Mouse (Mus musculus): ENCODE measurements around the gene Fbxl15. TPM values are rescaled to one million over a fixed set of nuclear protein-coding genes. Genes with fewer than 3 reads are reported as not detected.

The Fbxl15 gene
- polyA plus RNA-seq, 1 experiment, result 1.1 TPM

DNA sequence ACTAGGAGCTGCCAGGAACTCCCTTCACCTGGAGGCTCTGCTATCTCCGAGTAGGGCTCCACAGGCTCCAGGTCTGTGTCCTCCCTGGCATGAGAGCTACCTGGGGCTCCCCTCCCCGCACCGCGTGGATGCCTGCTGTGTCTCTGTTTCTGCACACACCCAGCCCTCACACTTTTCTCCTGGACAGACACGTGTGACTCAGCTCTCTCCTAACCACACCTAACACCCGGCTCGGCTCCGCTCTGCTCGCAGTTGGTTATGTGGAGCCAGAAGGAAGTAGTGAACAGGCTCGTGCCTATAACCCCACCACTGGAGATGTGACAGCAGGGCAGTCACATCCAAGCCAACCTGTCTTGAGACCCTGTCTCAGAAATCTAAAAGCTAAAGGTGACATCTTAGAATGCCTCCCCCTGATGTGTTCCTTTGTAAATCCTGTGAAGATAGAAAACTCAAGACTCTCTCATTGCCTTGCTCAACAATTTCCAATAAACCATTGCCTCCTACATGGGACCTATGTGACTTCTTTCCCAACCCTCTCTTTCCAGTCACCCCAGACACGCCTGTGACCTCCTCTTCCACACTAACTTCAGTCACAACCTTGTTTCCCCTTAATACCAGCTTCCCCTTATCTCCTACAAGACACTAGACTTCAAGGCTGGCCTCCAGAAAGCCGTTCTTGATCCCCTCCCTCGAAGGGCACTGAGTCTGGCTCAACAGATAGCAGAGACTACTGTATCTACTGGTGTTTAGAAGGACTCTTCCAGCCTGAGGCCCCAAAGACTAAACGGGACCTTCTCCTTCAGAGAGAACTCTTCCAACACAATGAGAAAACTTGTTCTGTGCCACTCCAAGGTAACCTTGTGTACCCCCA is 12.9 kb upstream of the Fbxl15 start:
- no peak overlapping the region for H3K4me3 ChIP-seq (ENCODE audit: low read depth, low read length)
- H3K27me3 ChIP-seq (ENCODE audit: control insufficient read depth, insufficient read depth, low read length, poor library complexity, severe bottlenecking), result peaks cover 9% of the 10 kb centered on the region
- H3K36me3 ChIP-seq (ENCODE audit: control insufficient read depth, insufficient read depth, low read length, poor library complexity, severe bottlenecking), result no peaks in the 10 kb centered on the region
- no peaks in the 10 kb centered on the region for H3K9me3 ChIP-seq (replicated peaks; ENCODE audit: control insufficient read depth, insufficient read depth, low read length, poor library complexity, severe bottlenecking)
- H3K4me1 ChIP-seq (ENCODE audit: control insufficient read depth, insufficient read depth, low read length), result no peaks in the 10 kb centered on the region
- H3K27ac ChIP-seq (ENCODE audit: insufficient read depth, low read length), result no peak overlapping the region
- H3K9ac ChIP-seq (ENCODE audit: low read depth, poor library complexity, severe bottlenecking), result no peak overlapping the region
- TF ChIP-seq EP300 (IDR thresholded peaks at IDR 0.05; ENCODE audit: insufficient read depth, low read depth, low read length) (no peak), CTCF (IDR thresholded peaks at IDR 0.05; ENCODE audit: low read depth, low read length) (no peak)

DNA sequence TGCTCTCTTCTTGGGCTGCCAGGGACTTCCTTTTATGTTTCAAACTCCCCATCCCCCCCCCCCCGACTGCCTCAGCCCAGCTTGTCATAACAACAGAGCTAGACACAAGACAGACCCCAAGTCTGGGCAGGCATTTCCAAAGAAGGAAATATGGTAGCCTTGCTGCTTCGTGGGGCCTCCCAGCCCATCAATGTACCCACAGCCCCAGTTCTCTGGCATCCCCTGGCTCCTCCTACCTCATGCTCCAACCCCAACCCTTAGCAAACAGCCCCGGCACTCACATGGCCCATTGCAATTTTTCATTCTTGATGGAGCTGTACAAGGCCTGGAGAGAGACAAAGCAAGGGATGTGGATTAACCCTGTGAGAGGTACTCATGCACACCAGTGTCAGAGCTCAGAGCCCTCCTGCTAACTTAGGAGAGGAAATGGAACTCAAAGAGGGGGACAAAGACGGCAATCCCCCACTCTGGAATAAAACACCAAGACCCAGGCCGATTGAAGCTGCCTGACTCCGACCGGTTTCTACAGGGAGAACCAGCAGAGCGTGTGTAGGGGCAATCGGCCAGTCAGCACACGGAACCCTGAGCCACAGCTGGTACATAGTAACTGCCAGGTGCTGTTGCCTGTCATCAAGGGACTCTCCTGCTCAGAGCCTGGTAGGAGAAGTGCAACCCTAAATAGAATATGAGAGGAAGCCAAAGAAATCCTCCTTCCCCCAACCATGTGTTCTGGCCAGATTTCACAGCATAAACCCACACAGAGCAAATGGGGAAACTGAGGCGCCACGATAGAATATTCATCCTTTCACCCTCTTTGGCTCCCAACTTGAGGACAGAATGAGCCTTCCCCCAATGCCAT is 12.0 kb upstream of the Fbxl15 start:
- H3K4me1 ChIP-seq (ENCODE audit: control insufficient read depth, insufficient read depth, low read length), result no peaks in the 10 kb centered on the region
- H3K4me3 ChIP-seq (ENCODE audit: low read depth, low read length), result no peak overlapping the region

DNA sequence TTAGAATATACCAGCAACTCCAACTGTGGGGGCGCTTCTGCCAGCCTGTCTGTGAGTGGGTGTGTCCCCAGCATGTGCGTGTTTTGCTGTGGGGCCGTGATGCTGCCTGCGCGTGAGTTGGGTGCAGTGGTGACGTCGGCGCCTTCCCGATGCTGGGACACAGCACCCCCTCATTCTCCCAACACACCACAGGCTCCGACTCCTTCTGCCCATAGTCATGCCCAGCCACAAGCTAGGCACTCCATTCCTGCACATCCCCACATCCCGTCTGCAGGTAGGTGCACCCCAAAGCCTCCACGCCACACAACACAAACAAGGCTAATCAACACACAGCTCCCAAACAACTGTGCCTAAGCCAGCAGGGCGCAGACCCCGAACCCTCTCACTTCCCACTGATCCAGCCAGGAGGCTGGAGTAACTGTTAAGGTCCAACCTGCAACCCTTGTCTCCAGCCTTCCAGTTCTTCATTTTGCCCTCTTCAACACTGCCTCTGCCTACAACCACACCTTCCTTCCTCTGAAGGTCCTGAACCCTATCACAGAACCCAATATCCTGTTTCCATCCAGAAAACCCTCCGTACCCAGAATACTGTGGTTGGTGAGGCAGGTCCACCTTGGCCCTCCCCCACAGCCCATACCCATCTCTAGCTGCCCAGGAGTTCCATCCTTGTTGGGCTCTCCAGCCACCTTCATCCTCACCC is 11.0 kb upstream of the Fbxl15 start:
- H3K4me3 ChIP-seq (ENCODE audit: low read depth, low read length), result peak overlapping the region; percentile 57
- TF ChIP-seq CTCF (IDR thresholded peaks at IDR 0.05; ENCODE audit: low read depth, low read length), result no peak
- no peak for TF ChIP-seq POLR2A (IDR thresholded peaks at IDR 0.05; ENCODE audit: insufficient read depth, low read length)
- TF ChIP-seq EP300 (IDR thresholded peaks at IDR 0.05; ENCODE audit: insufficient read depth, low read depth, low read length), result no peak
- H3K4me1 ChIP-seq (ENCODE audit: control insufficient read depth, insufficient read depth, low read length), result no peaks in the 10 kb centered on the region
- H3K36me3 ChIP-seq (ENCODE audit: control insufficient read depth, insufficient read depth, low read length, poor library complexity, severe bottlenecking), result no peaks in the 10 kb centered on the region
- H3K9ac ChIP-seq (ENCODE audit: low read depth, poor library complexity, severe bottlenecking), result peak overlapping the region; percentile 30
- H3K9me3 ChIP-seq (replicated peaks; ENCODE audit: control insufficient read depth, insufficient read depth, low read length, poor library complexity, severe bottlenecking), result no peaks in the 10 kb centered on the region
- H3K27ac ChIP-seq (ENCODE audit: insufficient read depth, low read length), result no peak overlapping the region
- peaks cover 9% of the 10 kb centered on the region for H3K27me3 ChIP-seq (ENCODE audit: control insufficient read depth, insufficient read depth, low read length, poor library complexity, severe bottlenecking)

More for the DNA sequence above, 12.0 kb upstream of the Fbxl15 start:
- no peak overlapping the region for H3K9ac ChIP-seq (ENCODE audit: low read depth, poor library complexity, severe bottlenecking)
- no peaks in the 10 kb centered on the region for H3K36me3 ChIP-seq (ENCODE audit: control insufficient read depth, insufficient read depth, low read length, poor library complexity, severe bottlenecking)
- no peaks in the 10 kb centered on the region for H3K9me3 ChIP-seq (replicated peaks; ENCODE audit: control insufficient read depth, insufficient read depth, low read length, poor library complexity, severe bottlenecking)
- H3K27me3 ChIP-seq (ENCODE audit: control insufficient read depth, insufficient read depth, low read length, poor library complexity, severe bottlenecking), result peaks cover 9% of the 10 kb centered on the region
- TF ChIP-seq POLR2A (IDR thresholded peaks at IDR 0.05; ENCODE audit: insufficient read depth, low read length), result no peak
- no peak for TF ChIP-seq CTCF (IDR thresholded peaks at IDR 0.05; ENCODE audit: low read depth, low read length)
- no peak for TF ChIP-seq EP300 (IDR thresholded peaks at IDR 0.05; ENCODE audit: insufficient read depth, low read depth, low read length)
- H3K27ac ChIP-seq (ENCODE audit: insufficient read depth, low read length), result no peak overlapping the region

DNA sequence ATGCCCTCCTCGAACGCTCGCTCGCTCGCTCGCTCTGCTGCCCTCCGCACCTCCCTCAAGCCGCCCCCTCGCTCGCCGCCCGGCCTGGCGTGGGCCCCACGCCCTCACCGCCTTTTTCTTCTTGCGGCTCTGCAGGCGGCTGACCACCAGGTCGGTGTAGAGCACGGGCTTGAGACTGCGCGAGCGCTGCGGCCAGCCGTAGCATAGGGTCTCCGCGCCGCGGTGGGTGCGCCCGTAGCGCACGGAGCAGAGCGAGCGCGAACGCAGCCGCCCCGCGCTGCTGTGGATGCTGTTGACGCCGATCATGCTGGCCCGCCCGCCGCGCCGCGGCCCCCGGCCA is 10.5 kb upstream of the Fbxl15 start:
- no peak overlapping the region for H3K27ac ChIP-seq (ENCODE audit: insufficient read depth, low read length)
- peak overlapping the region; percentile 57 for H3K4me3 ChIP-seq (ENCODE audit: low read depth, low read length)
- no peaks in the 10 kb centered on the region for H3K9me3 ChIP-seq (replicated peaks; ENCODE audit: control insufficient read depth, insufficient read depth, low read length, poor library complexity, severe bottlenecking)
- H3K9ac ChIP-seq (ENCODE audit: low read depth, poor library complexity, severe bottlenecking), result peak overlapping the region; percentile 30
- no peaks in the 10 kb centered on the region for H3K36me3 ChIP-seq (ENCODE audit: control insufficient read depth, insufficient read depth, low read length, poor library complexity, severe bottlenecking)
- peaks cover 9% of the 10 kb centered on the region for H3K27me3 ChIP-seq (ENCODE audit: control insufficient read depth, insufficient read depth, low read length, poor library complexity, severe bottlenecking)
- TF ChIP-seq CTCF (IDR thresholded peaks at IDR 0.05; ENCODE audit: low read depth, low read length), result no peak
- no peak for TF ChIP-seq EP300 (IDR thresholded peaks at IDR 0.05; ENCODE audit: insufficient read depth, low read depth, low read length)
- TF ChIP-seq POLR2A (IDR thresholded peaks at IDR 0.05; ENCODE audit: insufficient read depth, low read length), result no peak
- no peaks in the 10 kb centered on the region for H3K4me1 ChIP-seq (ENCODE audit: control insufficient read depth, insufficient read depth, low read length)

DNA sequence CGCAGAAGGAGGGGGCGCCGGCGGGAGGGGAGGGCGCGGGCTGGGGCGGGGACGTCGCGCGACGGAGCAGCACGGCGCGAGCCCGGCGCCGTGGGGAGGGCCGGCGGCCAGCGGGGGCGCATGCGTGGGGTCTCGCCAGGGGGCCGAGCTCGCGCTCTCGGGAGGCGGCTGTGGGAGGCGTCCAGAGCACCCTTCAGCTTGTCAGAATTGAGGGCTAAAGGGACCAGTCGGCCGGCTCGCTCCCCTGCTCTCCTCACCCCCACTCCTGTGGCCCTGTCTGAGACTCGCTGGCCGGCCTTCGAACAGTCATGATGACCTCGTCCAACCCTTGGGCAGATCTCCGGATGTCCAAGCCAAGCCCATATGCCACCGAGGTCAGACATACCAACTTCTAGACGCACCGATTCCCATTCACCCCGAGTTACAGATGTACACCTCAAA is 9.9 kb upstream of the Fbxl15 start:
- no peaks in the 10 kb centered on the region for H3K4me1 ChIP-seq (ENCODE audit: control insufficient read depth, insufficient read depth, low read length)
- no peak overlapping the region for H3K27ac ChIP-seq (ENCODE audit: insufficient read depth, low read length)
- peak overlapping the region; percentile 30 for H3K9ac ChIP-seq (ENCODE audit: low read depth, poor library complexity, severe bottlenecking)

More for the DNA sequence above, 9.9 kb upstream of the Fbxl15 start:
- TF ChIP-seq POLR2A (IDR thresholded peaks at IDR 0.05; ENCODE audit: insufficient read depth, low read length) (no peak), EP300 (IDR thresholded peaks at IDR 0.05; ENCODE audit: insufficient read depth, low read depth, low read length) (no peak), CTCF (IDR thresholded peaks at IDR 0.05; ENCODE audit: low read depth, low read length) (no peak)
- Histone ChIP-seq H3K27me3 (ENCODE audit: control insufficient read depth, insufficient read depth, low read length, poor library complexity, severe bottlenecking) (peaks cover 9% of the 10 kb centered on the region), H3K4me3 (ENCODE audit: low read depth, low read length) (peak overlapping the region; percentile 31), H3K36me3 (ENCODE audit: control insufficient read depth, insufficient read depth, low read length, poor library complexity, severe bottlenecking) (no peaks in the 10 kb centered on the region), H3K9me3 (replicated peaks; ENCODE audit: control insufficient read depth, insufficient read depth, low read length, poor library complexity, severe bottlenecking) (no peaks in the 10 kb centered on the region)

All from ES-Bruce4 (cell line).